Mouse (Mus musculus): ENCODE results near the gene Soat2. TPM values are rescaled to one million over a fixed set of nuclear protein-coding genes. Genes with fewer than 3 reads are reported as not detected.

The Soat2 gene
- not detected for polyA plus RNA-seq (2017; shearing (Covaris generic))

DNA sequence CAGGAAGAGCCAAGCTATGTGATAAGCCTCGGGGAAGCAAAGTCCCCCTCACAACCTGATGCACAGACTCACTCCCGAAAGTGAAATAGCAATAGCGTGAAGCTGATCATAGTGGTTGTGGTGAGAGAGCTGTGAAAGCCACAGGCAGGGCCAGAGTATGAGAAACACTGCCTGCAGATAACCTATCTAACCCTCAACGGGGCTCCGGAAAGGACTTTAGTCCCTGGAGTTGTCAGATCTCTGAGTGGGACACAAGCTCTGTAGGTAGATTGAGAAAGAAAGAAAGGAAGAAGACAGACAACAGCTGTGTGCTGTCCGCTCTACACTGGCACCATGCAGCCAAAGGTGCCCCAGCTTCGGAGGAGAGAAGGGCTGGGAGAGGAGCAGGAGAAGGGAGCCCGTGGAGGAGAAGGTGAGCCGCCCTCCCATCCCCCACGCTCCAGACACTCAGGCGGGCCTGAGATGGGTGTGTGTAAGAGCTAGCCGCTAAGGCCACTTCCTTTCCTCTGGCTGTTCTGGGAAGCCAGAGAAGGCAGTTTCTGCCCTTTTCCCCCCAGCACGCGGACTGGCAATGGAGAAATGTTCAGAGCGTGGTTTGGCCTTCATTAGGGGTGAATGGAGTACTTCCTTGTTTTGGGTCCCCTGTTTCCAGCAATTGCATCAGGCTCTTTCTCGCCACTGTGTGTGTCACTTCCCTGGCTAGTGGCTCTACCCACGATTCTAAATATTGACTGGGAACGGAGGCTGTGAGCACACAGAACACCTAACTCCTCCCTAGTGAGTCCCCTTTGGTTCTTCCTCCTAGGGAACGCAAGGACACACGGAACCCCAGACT is at the start of gene Soat2:
Gene Soat2 (plus strand): TSS at position 226 of the 835 bp plus-strand sequence.

DNA sequence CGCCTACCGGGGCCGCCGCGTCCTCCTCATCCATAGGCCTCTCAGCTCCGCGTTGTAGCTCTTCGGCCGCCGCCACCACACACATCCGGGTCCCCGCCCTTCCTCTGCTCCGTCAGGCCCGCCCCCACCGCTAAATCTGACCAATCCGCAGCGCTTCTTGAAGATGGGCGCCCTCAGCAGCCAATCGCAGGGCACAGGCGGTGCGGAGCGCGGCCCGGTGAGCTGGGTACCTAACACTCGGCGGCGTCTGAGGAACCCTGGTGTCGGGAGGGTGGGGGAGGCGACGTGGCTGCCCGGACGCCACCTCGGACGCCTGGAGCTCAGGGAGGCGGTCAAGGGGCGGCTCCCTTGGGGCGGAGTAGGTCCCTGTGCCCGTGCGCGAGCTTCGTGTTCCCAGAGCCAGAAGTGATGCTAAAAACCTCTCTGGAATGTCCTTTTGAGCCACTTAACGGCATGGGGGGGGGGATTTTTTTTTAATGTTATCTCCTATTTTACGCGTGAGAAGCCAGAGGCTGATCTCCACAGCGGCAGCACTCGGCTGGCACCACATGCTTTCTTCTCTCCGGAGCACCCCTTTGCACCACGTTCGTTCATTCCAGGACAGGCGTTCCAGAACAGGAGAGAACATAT is 14.1 kb upstream of the Soat2 start, which contains the start of gene Spryd3:
Gene Spryd3 (minus strand): TSS at position 106 of the 630 bp plus-strand sequence.

DNA sequence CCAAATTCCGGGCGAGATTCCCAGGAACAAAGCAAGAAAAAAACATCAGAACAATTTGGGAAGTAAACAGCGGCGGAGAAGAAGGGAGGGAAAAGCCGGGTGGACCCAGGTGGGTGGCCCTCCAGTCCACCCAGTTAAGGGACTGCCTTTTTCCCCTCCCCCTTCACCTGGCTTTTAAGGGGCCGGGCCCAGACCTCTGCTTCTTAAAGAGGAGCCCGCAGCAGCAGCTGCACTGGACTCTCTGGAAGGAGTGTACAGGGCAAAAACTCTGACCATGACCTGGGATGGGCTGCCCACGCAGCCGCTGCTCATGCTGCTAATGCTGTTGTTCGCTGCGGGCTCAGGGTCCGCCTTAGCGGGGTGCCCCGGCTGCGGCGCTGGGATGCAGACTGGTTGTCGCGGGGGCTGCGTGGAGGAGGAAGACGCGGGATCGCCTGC is 6.0 kb upstream of the Soat2 start, which contains the start of gene Igfbp6:
Gene Igfbp6 (plus strand): TSS at position 89 of the 438 bp plus-strand sequence.

DNA sequence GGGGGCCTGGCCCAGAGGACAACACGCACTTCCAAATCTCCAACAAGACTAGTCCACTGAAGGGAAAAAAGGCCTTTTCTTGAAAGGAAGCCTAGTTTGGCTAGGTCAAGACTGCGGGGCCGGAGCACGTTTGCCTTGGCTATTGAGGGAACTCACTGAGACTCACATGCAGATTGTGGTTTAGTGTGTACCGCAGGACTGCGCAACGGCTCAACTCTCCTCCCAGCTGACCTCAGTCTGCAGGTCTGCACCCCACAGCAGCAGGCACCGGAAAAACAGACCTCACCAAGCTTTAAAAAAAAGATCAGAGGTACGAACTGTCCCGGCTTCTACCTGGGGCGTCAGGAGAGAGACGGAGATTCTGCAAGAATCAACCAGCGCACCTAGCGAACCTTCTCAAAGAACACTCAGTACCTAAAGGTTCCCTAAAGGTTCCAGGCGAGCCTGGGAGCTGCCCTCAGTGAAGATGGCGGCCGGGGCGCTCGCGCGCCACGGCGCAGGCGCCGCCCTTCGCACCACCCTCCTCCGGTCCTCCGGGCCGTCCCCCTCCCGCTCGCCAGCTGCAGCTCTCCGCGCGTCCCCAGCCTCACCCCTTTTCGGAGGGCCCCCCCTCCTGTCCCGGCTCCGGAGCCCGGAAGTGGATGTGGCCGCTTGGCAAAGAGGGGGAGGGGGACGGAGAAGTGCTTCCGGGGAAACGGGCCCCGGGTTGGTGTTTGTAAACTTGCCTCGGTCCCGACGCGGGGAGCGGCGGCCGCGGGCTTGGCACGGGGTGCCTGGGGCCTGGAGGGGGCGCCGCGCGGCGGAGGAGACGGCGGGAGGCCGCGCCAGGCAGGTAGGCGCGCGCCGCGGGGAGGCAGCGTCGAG is 52.9 kb downstream of the Soat2 start, which contains the start of gene Zfp740:
Gene Zfp740 (plus strand): TSS at position 279 of the 864 bp plus-strand sequence.

DNA sequence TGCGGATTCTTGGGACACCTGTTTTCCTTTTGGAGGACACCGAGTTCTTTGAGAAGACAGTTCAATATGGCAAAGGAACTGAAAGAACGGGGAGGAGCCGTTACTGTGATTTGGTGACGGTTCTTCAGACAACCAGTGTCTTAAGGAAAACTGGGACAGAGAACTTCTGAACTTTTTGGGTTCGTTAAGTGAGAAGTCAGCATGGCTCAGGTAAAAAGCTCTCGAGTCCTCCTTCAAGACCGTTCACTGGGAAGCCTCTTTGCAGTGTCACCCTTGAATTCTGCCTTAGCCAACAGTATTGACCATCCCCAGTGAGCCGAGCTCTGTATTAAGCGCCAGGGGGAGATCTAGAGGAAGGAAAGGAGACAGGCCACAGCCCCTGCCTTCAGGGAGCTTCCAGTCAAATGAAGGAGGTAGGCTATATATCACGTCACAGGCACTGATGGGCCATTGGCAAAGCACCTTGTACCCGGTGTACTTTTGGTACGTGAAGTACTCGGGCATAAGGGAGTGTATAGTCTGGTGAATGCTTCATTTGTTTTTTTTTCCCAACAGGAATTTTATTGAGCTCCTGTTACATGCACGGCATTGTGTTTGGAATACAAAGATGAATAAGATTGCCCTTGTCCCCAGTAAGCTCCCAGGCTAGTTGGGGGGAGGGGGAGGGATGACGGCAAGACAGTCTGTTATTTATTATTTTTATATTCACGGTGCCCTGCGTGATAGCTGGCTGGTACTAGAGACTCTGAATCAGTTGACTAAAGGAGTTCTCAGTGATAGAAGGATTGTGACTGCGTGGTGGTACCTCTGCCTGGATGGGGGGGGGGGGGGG is 54.6 kb downstream of the Soat2 start, which contains the start of gene Csad:
Gene Csad (minus strand): TSS at position 51 of the 832 bp plus-strand sequence.

Other genes with a start within 250 kb of the Soat2 start
- 0.16 TPM for gene Krt4, start 225.8 kb upstream of the Soat2 start, polyA plus RNA-seq (2017; shearing (Covaris generic))
- not detected for gene Krt79, start 210.2 kb upstream of the Soat2 start, polyA plus RNA-seq (2017; shearing (Covaris generic))
- gene Krt78, start 196.2 kb upstream of the Soat2 start, polyA plus RNA-seq (2017; shearing (Covaris generic)): not detected
- not detected for gene Krt8, start 146.0 kb upstream of the Soat2 start, polyA plus RNA-seq (2017; shearing (Covaris generic))
- gene Krt18, start 122.3 kb upstream of the Soat2 start, polyA plus RNA-seq (2017; shearing (Covaris generic)): not detected
- gene Eif4b, start 76.8 kb upstream of the Soat2 start, polyA plus RNA-seq (2017; shearing (Covaris generic)): 119 TPM
- not detected for gene Tns2, start 50.1 kb upstream of the Soat2 start, polyA plus RNA-seq (2017; shearing (Covaris generic))
- gene Spryd3, start 14.3 kb upstream of the Soat2 start, polyA plus RNA-seq (2017; shearing (Covaris generic)): 30.0 TPM
- gene Igfbp6, start 6.2 kb upstream of the Soat2 start, polyA plus RNA-seq (2017; shearing (Covaris generic)): 0.31 TPM
- gene Zfp740, start 52.7 kb downstream of the Soat2 start, polyA plus RNA-seq (2017; shearing (Covaris generic)): 135 TPM
- 13.8 TPM for gene Csad, start 54.2 kb downstream of the Soat2 start, polyA plus RNA-seq (2017; shearing (Covaris generic))
- gene Itgb7, start 81.4 kb downstream of the Soat2 start, polyA plus RNA-seq (2017; shearing (Covaris generic)): 903 TPM
- gene Rarg, start 107.0 kb downstream of the Soat2 start, polyA plus RNA-seq (2017; shearing (Covaris generic)): 5.5 TPM
- gene Gm9918, start 120.0 kb downstream of the Soat2 start, polyA plus RNA-seq (2017; shearing (Covaris generic)): not detected
- 34.6 TPM for gene Mfsd5, start 128.9 kb downstream of the Soat2 start, polyA plus RNA-seq (2017; shearing (Covaris generic))
- not detected for gene Espl1, start 145.7 kb downstream of the Soat2 start, polyA plus RNA-seq (2017; shearing (Covaris generic))
- 462 TPM for gene Pfdn5, start 175.6 kb downstream of the Soat2 start, polyA plus RNA-seq (2017; shearing (Covaris generic))
- 47.0 TPM for gene Myg1, start 181.2 kb downstream of the Soat2 start, polyA plus RNA-seq (2017; shearing (Covaris generic))
- 49.0 TPM for gene Aaas, start 200.2 kb downstream of the Soat2 start, polyA plus RNA-seq (2017; shearing (Covaris generic))
- gene Sp7, start 216.7 kb downstream of the Soat2 start, polyA plus RNA-seq (2017; shearing (Covaris generic)): not detected